Mouse (Mus musculus) neural tube, embryonic 12.5 days (tissue): ENCODE results near the gene Morc1. TPM values are rescaled to one million over a fixed set of nuclear protein-coding genes. Genes with fewer than 3 reads are reported as not detected.

Experiments
- ATAC-seq: fragments of 200-750 bp; cut with Nextera tagmentation; 2 replicates; pipeline ENCODE4 v1.8.0; 2017; ENCODE audit warnings: low read depth, mild to moderate bottlenecking, moderate TSS enrichment, moderate library complexity; ENCODE audit not compliant: low FRiP score
- H3K27ac ChIP-seq: fragments of 300-500 bp; sonication (generic); 2 replicates; pipeline ENCODE4 v1.5.1; 2016
- H3K27me3 ChIP-seq: fragments of 300-500 bp; sonication (generic); replicated peaks from 2 replicates; pipeline ENCODE4 v1.6.1; 2016; ENCODE audit warnings: mild to moderate bottlenecking
- H3K36me3 ChIP-seq: fragments of 300-500 bp; sonication (generic); 2 replicates; pipeline ENCODE4 v1.6.1; 2016; ENCODE audit warnings: mild to moderate bottlenecking
- H3K4me1 ChIP-seq: fragments of 300-500 bp; sonication (generic); 2 replicates; pipeline ENCODE4 v1.6.1; 2016
- H3K4me2 ChIP-seq: fragments of 300-500 bp; sonication (generic); replicated peaks from 2 replicates; pipeline ENCODE4 v1.6.1; 2016; ENCODE audit warnings: mild to moderate bottlenecking
- H3K4me3 ChIP-seq: fragments of 300-500 bp; sonication (generic); 2 replicates; pipeline ENCODE4 v1.5.1; 2016
- H3K9ac ChIP-seq: fragments of 300-500 bp; sonication (generic); 2 replicates; pipeline ENCODE4 v1.6.1; 2016; ENCODE audit warnings: mild to moderate bottlenecking
- H3K9me3 ChIP-seq: fragments of 300-500 bp; sonication (generic); 2 replicates; pipeline ENCODE4 v1.6.1; 2016; ENCODE audit warnings: mild to moderate bottlenecking
- WGBS: fragments of 180-500 bp; shearing (Covaris S2); methylation state at CpG from one replicate; pipeline ENCODE4 v1.1.7; 2016; 5-methylcytosine and 5-hydroxymethylcytosine counted together
- polyA plus RNA-seq: library from polyadenylated mRNA; unstranded; fragments of >200 nt; fragmentation: Nextera tagmentation; extraction: Ambion mirVana; gene quantifications from 2 replicates; pipeline ENCODE4 v1.2.1, GENCODE M21; 2016

Morc1 gene
- polyA plus RNA-seq, 1 experiment from 2014 or later, result 0.11 TPM

GRCm38 (mm10) chr16:48675607-48676006, 244.6 kb downstream of the Morc1 start:
- Histone ChIP-seq H3K4me1 (no peaks in the 10 kb centered on the region), H3K9me3 (no peaks in the 10 kb centered on the region), H3K36me3 (no peaks in the 10 kb centered on the region), H3K9ac (no peak overlapping the region), H3K4me3 (no peak overlapping the region), H3K27me3 (no peaks in the 10 kb centered on the region), H3K27ac (no peak overlapping the region), H3K4me2 (no peak overlapping the region)
- peak; percentile 82 for ATAC-seq
- WGBS, result 19% methylated on average over 10 of the region's 10 CpGs

GRCm38 (mm10) chr16:48676205-48676604, 245.2 kb downstream of the Morc1 start:
- Histone ChIP-seq H3K4me1 (no peaks in the 10 kb centered on the region), H3K4me2 (no peak overlapping the region), H3K27me3 (no peaks in the 10 kb centered on the region), H3K9me3 (no peaks in the 10 kb centered on the region), H3K36me3 (no peaks in the 10 kb centered on the region), H3K27ac (no peak overlapping the region), H3K9ac (no peak overlapping the region), H3K4me3 (no peak overlapping the region)
- ATAC-seq, result no peak
- WGBS, result 84% methylated on average over 2 of the region's 2 CpGs

GRCm38 (mm10) chr16:48677381-48677780, 246.3 kb downstream of the Morc1 start:
- H3K4me1 ChIP-seq, result no peaks in the 10 kb centered on the region
- H3K27me3 ChIP-seq, result no peaks in the 10 kb centered on the region
- ATAC-seq, result no peak
- no peak overlapping the region for H3K4me2 ChIP-seq
- WGBS, result 79% methylated on average over 5 of the region's 5 CpGs
- H3K36me3 ChIP-seq, result no peaks in the 10 kb centered on the region
- H3K27ac ChIP-seq, result no peak overlapping the region
- no peaks in the 10 kb centered on the region for H3K9me3 ChIP-seq
- no peak overlapping the region for H3K4me3 ChIP-seq
- no peak overlapping the region for H3K9ac ChIP-seq

GRCm38 (mm10) chr16:48678029-48678428, 247.0 kb downstream of the Morc1 start:
- Histone ChIP-seq H3K27ac (no peak overlapping the region), H3K4me3 (no peak overlapping the region), H3K4me2 (no peak overlapping the region), H3K9me3 (no peaks in the 10 kb centered on the region), H3K9ac (no peak overlapping the region), H3K36me3 (no peaks in the 10 kb centered on the region), H3K27me3 (no peaks in the 10 kb centered on the region), H3K4me1 (no peaks in the 10 kb centered on the region)
- ATAC-seq, result no peak
- WGBS, result 84% methylated on average over 1 of the region's 1 CpGs

Other genes with a start within 250 kb of the Morc1 start
- gene Dppa4, start 147.5 kb upstream of the Morc1 start, polyA plus RNA-seq, result not detected in 2 replicates
- gene Dppa2, start 127.3 kb upstream of the Morc1 start, polyA plus RNA-seq, result not detected in 2 replicates
- gene Gm5485, start 18.8 kb upstream of the Morc1 start, polyA plus RNA-seq, result not detected in 2 replicates